Mouse (Mus musculus) limb, embryonic 14.5 days (tissue): ENCODE measurements around the gene Kpna3. TPM values are rescaled to one million over a fixed set of nuclear protein-coding genes. Genes with fewer than 3 reads are reported as not detected.
"Not testable (repeated sequence)": the region's sequence is repeated elsewhere in the genome, so short reads cannot be mapped to it uniquely, and the experiment has no call there.

Experiments used
- ATAC-seq: fragments of 200-750 bp; cut with Nextera tagmentation; 2 replicates; pipeline ENCODE4 v1.8.0; 2017; ENCODE audit warnings: low read depth, moderate number of reproducible peaks, moderate TSS enrichment; ENCODE audit not compliant: low FRiP score
- DNase-seq: peaks from one replicate; pipeline ENCODE4 v3.0.0-alpha.2; 2015; ENCODE audit warnings: low spot score
- H3K27ac ChIP-seq: fragments of 300-500 bp; sonication (generic); replicated peaks from 2 replicates; pipeline ENCODE4 v1.5.1; 2014; ENCODE audit warnings: low read depth, mild to moderate bottlenecking, low read length, moderate library complexity, mixed read lengths
- H3K27me3 ChIP-seq: fragments of 300-500 bp; sonication (generic); 2 replicates; pipeline ENCODE4 v1.6.1; 2014; ENCODE audit warnings: low read length, mixed read lengths; ENCODE audit not compliant: control insufficient read depth, insufficient read depth
- H3K36me3 ChIP-seq: fragments of 300-500 bp; sonication (generic); 2 replicates; pipeline ENCODE4 v1.6.1; 2014; ENCODE audit warnings: mild to moderate bottlenecking, low read length, moderate library complexity, mixed read lengths; ENCODE audit not compliant: control insufficient read depth, insufficient read depth
- H3K4me1 ChIP-seq: fragments of 300-500 bp; sonication (generic); 2 replicates; pipeline ENCODE4 v1.6.1; 2014; ENCODE audit warnings: antibody characterized with exemption, low read length, mixed read lengths; ENCODE audit not compliant: control insufficient read depth, insufficient read depth
- H3K4me2 ChIP-seq: fragments of 300-500 bp; sonication (generic); replicated peaks from 2 replicates; pipeline ENCODE4 v1.6.1; 2014; ENCODE audit warnings: low read depth, mild to moderate bottlenecking, low read length, moderate library complexity; ENCODE audit not compliant: severe bottlenecking
- H3K4me3 ChIP-seq: fragments of 300-500 bp; sonication (generic); replicated peaks from 2 replicates; pipeline ENCODE4 v1.5.1; 2014; ENCODE audit warnings: low read length
- H3K9ac ChIP-seq: fragments of 300-500 bp; sonication (generic); 2 replicates; pipeline ENCODE4 v1.6.1; 2014; ENCODE audit warnings: mild to moderate bottlenecking, low read depth, low read length, moderate library complexity; ENCODE audit not compliant: severe bottlenecking
- H3K9me3 ChIP-seq: fragments of 300-500 bp; sonication (generic); 2 replicates; pipeline ENCODE4 v1.6.1; 2016; ENCODE audit warnings: low read length; ENCODE audit not compliant: control insufficient read depth
- POLR2A ChIP-seq: fragments of 200-500 bp; IDR thresholded peaks from 2 replicates; pipeline ENCODE4 v1.8.0; 2012; ENCODE audit warnings: inconsistent platforms, mild to moderate bottlenecking, moderate library complexity, borderline replicate concordance; ENCODE audit not compliant: insufficient read depth, insufficient read length; ENCODE audit errors: extremely low read depth
- WGBS: fragments of 180-500 bp; shearing (Covaris S2); extraction: QIAGEN DNeasy Blood & Tissue Kit; methylation state at CpG from one replicate; pipeline ENCODE4 v1.1.7; 2014; 5-methylcytosine and 5-hydroxymethylcytosine counted together
- polyA plus RNA-seq, 2 experiments: library from polyadenylated mRNA; depleted of rRNA in 1 of 2; stranded (reverse) in 1 of 2; unstranded in 1 of 2; fragments of >200 nt; fragmentation: Nextera tagmentation in 1 of 2; extraction: Ambion mirVana in 1 of 2; gene quantifications; 2 replicates each; pipeline versions ENCODE4 v1.2.1 to v1.2.3; 2012 to 2014

Gene Kpna3
- polyA plus RNA-seq, 2 experiments, result 30.8 to 53.0 TPM

DNA sequence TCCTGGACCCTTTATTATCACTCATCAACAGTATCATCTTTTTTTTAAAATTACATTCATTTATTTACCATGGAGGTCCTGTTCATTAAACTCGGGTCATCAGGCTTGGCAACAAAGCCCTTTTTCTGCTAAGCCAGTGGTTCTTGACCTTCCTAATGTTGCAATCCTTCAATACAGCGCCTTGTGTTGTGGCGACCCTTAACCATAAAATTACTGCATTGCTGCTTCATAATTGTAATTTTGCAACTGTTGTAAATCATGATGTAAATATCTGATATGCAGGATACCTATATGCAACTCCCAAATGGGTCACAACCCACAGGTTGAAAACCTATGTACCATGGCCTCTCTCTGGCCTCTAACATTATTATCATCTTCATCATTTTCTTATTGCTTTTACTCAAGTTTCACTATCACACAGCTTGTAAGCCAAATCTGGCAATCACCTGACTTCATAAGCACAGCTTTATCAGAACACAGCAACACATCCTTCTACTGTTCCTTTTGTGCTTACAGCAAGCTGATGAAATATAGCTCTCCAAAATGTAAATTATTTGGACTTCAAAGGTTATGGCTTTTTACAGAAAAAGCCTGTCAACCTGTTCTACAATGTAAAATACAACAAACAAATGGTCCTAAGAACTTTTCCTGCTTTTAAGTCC, 11.4 kb downstream of the Kpna3 start:
- Histone ChIP-seq H3K27ac (no peak overlapping the region), H3K4me2 (no peak overlapping the region), H3K9ac (no peak overlapping the region), H3K9me3 (no peaks in the 10 kb centered on the region), H3K27me3 (no peaks in the 10 kb centered on the region), H3K4me3 (no peak overlapping the region), H3K4me1 (no peaks in the 10 kb centered on the region; the same call in 1 of the 2 replicates), H3K36me3 (no peaks in the 10 kb centered on the region)
- TF ChIP-seq POLR2A, result no peak
- WGBS, result 59% methylated on average over 3 of the region's 3 CpGs
- DNase-seq (no peak), ATAC-seq (no peak)

DNA sequence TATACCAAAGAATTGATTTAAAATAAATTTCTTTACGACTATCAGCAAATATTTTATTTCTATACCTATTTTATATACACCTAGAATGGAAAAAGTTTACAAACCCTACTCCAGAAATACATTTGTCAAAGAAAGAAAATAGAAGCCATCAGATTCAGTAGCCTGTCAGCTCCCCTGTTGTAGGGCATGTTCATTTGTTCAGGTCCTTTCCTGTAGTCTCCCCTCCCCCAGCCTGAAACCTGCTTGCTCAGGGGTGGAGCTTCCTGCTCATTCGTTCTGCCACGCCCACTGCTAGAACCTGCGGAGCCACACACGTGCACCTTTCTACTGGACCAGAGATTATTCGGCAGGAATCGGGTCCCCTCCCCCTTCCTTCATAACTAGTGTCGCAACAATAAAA, 12.6 kb downstream of the Kpna3 start:
- not testable (repeated sequence) for ATAC-seq, H3K36me3 ChIP-seq, H3K4me2 ChIP-seq, H3K27ac ChIP-seq, H3K27me3 ChIP-seq, H3K4me3 ChIP-seq, H3K9me3 ChIP-seq, H3K4me1 ChIP-seq, DNase-seq, H3K9ac ChIP-seq
- 46% methylated on average over 3 of the region's 8 CpGs for WGBS

DNA sequence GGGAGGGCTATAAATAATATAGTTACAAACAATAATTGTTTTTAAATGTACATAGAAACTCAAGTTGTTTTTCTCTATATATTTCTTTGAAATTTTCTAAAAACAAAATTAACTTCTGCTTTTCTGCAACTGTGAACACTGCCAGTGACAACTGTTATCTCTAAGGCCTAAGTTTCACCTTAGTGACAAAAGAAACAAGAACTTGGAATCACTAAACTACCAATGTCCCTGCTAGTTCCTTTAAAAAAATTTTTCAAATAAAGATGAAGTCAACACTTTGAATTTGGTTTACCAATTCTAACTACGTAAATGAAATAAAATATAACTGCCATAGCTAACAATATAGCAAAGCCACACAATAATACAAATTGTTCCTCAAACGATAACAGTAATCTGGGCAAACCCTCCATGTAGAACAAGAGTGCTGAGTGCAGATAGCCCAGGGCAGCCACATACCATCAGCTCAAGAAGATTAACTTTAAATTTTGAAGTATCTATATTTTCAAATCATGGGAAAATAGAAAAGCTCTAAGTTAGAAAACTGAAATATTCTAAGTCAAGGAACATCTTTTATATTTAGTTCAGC, 14.5 kb downstream of the Kpna3 start:
- DNase-seq (no peak), ATAC-seq (no peak)
- no peaks in the 10 kb centered on the region for H3K9me3 ChIP-seq
- H3K36me3 ChIP-seq, result no peaks in the 10 kb centered on the region
- no peak overlapping the region for H3K4me2 ChIP-seq
- no peak overlapping the region for H3K27ac ChIP-seq
- WGBS, result 91% methylated on average over 2 of the region's 2 CpGs
- no peak overlapping the region for H3K4me3 ChIP-seq
- H3K27me3 ChIP-seq, result no peaks in the 10 kb centered on the region
- no peaks in the 10 kb centered on the region for H3K4me1 ChIP-seq
- no peak for TF ChIP-seq POLR2A
- no peak overlapping the region for H3K9ac ChIP-seq

DNA sequence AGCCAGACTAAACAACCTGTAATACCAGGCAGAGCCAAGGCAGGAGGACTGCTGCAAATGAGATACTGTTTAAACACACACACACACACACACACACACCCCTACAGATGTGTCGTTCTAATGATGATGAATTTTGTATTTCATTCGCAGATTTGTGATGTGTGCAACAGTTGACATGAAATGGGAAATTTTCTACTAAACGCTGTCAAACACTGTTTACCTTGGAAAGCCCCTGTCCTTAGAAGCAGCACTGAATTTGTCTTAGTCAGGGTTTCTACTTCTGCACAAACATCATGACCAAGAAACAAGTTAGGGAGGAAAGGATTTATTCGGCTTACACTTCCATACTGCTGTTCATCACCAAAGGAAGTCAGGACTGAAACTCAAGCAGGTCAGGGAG, 24.0 kb downstream of the Kpna3 start:
- Histone ChIP-seq H3K36me3 (no peaks in the 10 kb centered on the region), H3K27me3 (no peaks in the 10 kb centered on the region), H3K9me3 (no peaks in the 10 kb centered on the region), H3K27ac (no peak overlapping the region), H3K4me2 (no peak overlapping the region), H3K4me1 (no peaks in the 10 kb centered on the region), H3K4me3 (no peak overlapping the region), H3K9ac (no peak overlapping the region)
- DNase-seq (no peak), ATAC-seq (no peak)
- TF ChIP-seq POLR2A, result no peak
- 70% methylated on average over 4 of the region's 4 CpGs for WGBS

DNA sequence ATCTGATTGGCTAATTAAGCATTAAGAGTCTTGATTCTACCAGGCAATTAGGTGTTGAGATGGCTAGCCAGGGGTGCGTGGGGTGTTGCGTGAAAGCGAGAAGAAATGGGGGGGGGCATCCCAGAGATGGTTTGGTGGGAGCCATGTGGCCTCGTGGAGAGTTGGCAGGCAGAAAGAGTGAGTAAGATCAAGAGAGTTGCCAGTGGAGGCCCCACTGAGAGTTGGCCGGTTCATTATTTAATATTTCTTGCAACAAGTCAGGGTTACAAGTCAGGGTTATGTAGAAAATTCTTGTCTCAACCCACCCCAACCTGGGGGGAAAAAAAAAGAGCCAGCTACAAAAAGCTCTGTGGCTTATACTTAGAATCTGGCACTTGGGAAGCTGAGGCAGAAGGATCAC, 24.4 kb downstream of the Kpna3 start:
- ATAC-seq (no peak), DNase-seq (no peak)
- Histone ChIP-seq H3K4me2 (no peak overlapping the region), H3K4me3 (no peak overlapping the region), H3K9ac (no peak overlapping the region), H3K9me3 (no peaks in the 10 kb centered on the region), H3K36me3 (no peaks in the 10 kb centered on the region), H3K4me1 (no peaks in the 10 kb centered on the region), H3K27me3 (no peaks in the 10 kb centered on the region), H3K27ac (no peak overlapping the region)
- WGBS, result 76% methylated on average over 5 of the region's 5 CpGs
- no peak for TF ChIP-seq POLR2A

DNA sequence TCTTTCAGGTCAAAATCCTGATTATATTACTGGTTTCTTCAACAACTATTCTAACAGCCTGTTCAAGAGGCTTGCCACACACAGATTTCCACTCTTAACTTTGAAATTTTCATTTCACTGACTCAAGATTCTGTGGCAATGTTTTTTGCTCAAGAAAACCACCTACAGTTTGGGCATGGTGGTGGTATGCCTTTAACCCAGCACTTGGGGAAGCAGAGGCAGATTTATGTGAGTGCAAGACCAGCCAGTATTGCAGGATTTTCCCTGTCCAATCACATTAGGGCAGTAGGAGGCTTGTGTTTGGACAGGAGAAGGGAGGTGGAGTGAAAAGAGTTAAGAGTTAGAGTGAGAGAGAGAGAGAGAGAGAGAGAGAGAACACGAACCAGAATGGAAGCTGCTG, 24.9 kb downstream of the Kpna3 start:
- Histone ChIP-seq H3K27me3 (no peaks in the 10 kb centered on the region), H3K4me1 (no peaks in the 10 kb centered on the region), H3K9me3 (no peaks in the 10 kb centered on the region), H3K4me2 (no peak overlapping the region), H3K36me3 (no peaks in the 10 kb centered on the region), H3K9ac (no peak overlapping the region), H3K27ac (no peak overlapping the region), H3K4me3 (no peak overlapping the region)
- ATAC-seq (no peak), DNase-seq (no peak)
- 22% methylated on average over 1 of the region's 1 CpGs for WGBS
- TF ChIP-seq POLR2A, result no peak
